Mouse (Mus musculus): Measurements from ENCODE around the gene Il9r. TPM values are rescaled to one million over a fixed set of nuclear protein-coding genes. Genes with fewer than 3 reads are reported as not detected.
A peak's percentile ranks its signal among the peaks of the same experiment; 100 is the strongest.

Il9r gene
- polyA plus RNA-seq, 1 experiment from 2014 or later, result not detected

- Histone ChIP-seq H3K4me2 (no peak overlapping the region), H3K9ac (no peak overlapping the region), H3K9me3 (no peaks in the 10 kb centered on the region), H3K36me3 (replicated peaks) (no peaks in the 10 kb centered on the region; the same call in 1 of the 2 replicates), H3K4me3 (no peak overlapping the region), H3K4me1 (peaks cover 40% of the 10 kb centered on the region), H3K27ac (peak overlapping the region; percentile 53), H3K27me3 (replicated peaks) (peaks cover 36% of the 10 kb centered on the region)
- 64% methylated on average over 7 of the region's 7 CpGs for WGBS
- ATAC-seq (replicated peaks), result no peak
These were observed 25.4 kb upstream of the Il9r start for GRCm38 (mm10) chr11:32225222-32226104.

GRCm38 (mm10) chr11:32224468-32225139 lies 24.5 kb upstream of the Il9r start:
- H3K4me1 ChIP-seq, result peaks cover 40% of the 10 kb centered on the region
- H3K27me3 ChIP-seq (replicated peaks), result peaks cover 39% of the 10 kb centered on the region
- no peaks in the 10 kb centered on the region for H3K9me3 ChIP-seq
- WGBS, result 31% methylated on average over 4 of the region's 4 CpGs
- H3K36me3 ChIP-seq (replicated peaks), result no peaks in the 10 kb centered on the region
- H3K27ac ChIP-seq, result peak overlapping the region; percentile 53
- H3K4me2 ChIP-seq, result no peak overlapping the region
- no peak for ATAC-seq (replicated peaks)
- no peak overlapping the region for H3K9ac ChIP-seq
- no peak overlapping the region for H3K4me3 ChIP-seq

- no peaks in the 10 kb centered on the region for H3K36me3 ChIP-seq (replicated peaks)
- 74% methylated on average over 4 of the region's 4 CpGs for WGBS
- H3K27ac ChIP-seq, result no peak overlapping the region
- H3K9ac ChIP-seq, result peak overlapping the region; percentile 23; the same call in 1 of the 2 replicates
- no peak overlapping the region; the same call in 1 of the 2 replicates for H3K4me3 ChIP-seq
- no peak for ATAC-seq (replicated peaks)
- peak overlapping the region; percentile 98; the same call in 1 of the 2 replicates for H3K4me2 ChIP-seq
- no peaks in the 10 kb centered on the region for H3K9me3 ChIP-seq
- peaks cover 39% of the 10 kb centered on the region for H3K27me3 ChIP-seq (replicated peaks)
- peaks cover 40% of the 10 kb centered on the region for H3K4me1 ChIP-seq
These were observed 23.4 kb upstream of the Il9r start for GRCm38 (mm10) chr11:32223297-32223967.

- Histone ChIP-seq H3K9me3 (no peaks in the 10 kb centered on the region), H3K36me3 (replicated peaks) (no peaks in the 10 kb centered on the region), H3K4me2 (peak overlapping the region; percentile 98), H3K4me1 (peaks cover 38% of the 10 kb centered on the region), H3K27me3 (replicated peaks) (peaks cover 39% of the 10 kb centered on the region), H3K9ac (peak overlapping the region; percentile 62; the same call in 1 of the 2 replicates), H3K4me3 (peak overlapping the region; percentile 65), H3K27ac (no peak overlapping the region)
- no peak for ATAC-seq (replicated peaks)
- 9% methylated on average over 21 of the region's 21 CpGs for WGBS
These were observed 22.6 kb upstream of the Il9r start for GRCm38 (mm10) chr11:32222570-32223194.

- Histone ChIP-seq H3K9ac (peak within 1 kb of the TSS; percentile 62), H3K4me2 (peak within 1 kb of the TSS; percentile 98), H3K4me3 (peak within 1 kb of the TSS; percentile 65), H3K9me3 (no peaks in the 10 kb centered on the region), H3K27ac (peak within 1 kb of the TSS; percentile 67), H3K27me3 (replicated peaks) (peaks cover 39% of the 10 kb centered on the region), H3K36me3 (replicated peaks) (no peaks in the 10 kb centered on the region), H3K4me1 (peaks cover 33% of the 10 kb centered on the region)
- under 1% methylated on average over 55 of the region's 72 CpGs for WGBS
- 0 out of 2 replicates have a peak, but pooled peaks have one; percentile 7 for ATAC-seq (replicated peaks)
These were observed 21.9 kb upstream of the Il9r start, which contains the start of gene Rhbdf1 for GRCm38 (mm10) chr11:32221951-32222409. TSS of gene Rhbdf1 (minus strand) at chr11:32222300.

- peaks cover 39% of the 10 kb centered on the region for H3K27me3 ChIP-seq (replicated peaks)
- H3K36me3 ChIP-seq (replicated peaks), result no peaks in the 10 kb centered on the region
- peak overlapping the region; percentile 67 for H3K27ac ChIP-seq
- ATAC-seq (replicated peaks), result peak; percentile 18; the same call in 1 of the 2 replicates
- peak overlapping the region; percentile 62 for H3K9ac ChIP-seq
- WGBS, result under 1% methylated on average over 45 of the region's 46 CpGs
- H3K4me1 ChIP-seq, result peaks cover 30% of the 10 kb centered on the region
- no peaks in the 10 kb centered on the region for H3K9me3 ChIP-seq
- peak overlapping the region; percentile 98 for H3K4me2 ChIP-seq
- peak overlapping the region; percentile 65 for H3K4me3 ChIP-seq
These were observed 21.3 kb upstream of the Il9r start for GRCm38 (mm10) chr11:32221225-32221950.

GRCm38 (mm10) chr11:32220607-32221224 lies 20.6 kb upstream of the Il9r start:
- Histone ChIP-seq H3K9ac (peak overlapping the region; percentile 62), H3K4me2 (peak overlapping the region; percentile 98), H3K36me3 (replicated peaks) (no peaks in the 10 kb centered on the region), H3K4me1 (peaks cover 30% of the 10 kb centered on the region), H3K27me3 (replicated peaks) (peaks cover 39% of the 10 kb centered on the region), H3K4me3 (peak overlapping the region; percentile 65), H3K27ac (no peak overlapping the region), H3K9me3 (no peaks in the 10 kb centered on the region)
- peak; percentile 9 for ATAC-seq (replicated peaks)
- 39% methylated on average over 10 of the region's 10 CpGs for WGBS

GRCm38 (mm10) chr11:32219287-32219686 lies 19.2 kb upstream of the Il9r start:
- no peaks in the 10 kb centered on the region for H3K36me3 ChIP-seq (replicated peaks)
- ATAC-seq (replicated peaks), result no peak
- H3K4me1 ChIP-seq, result peaks cover 25% of the 10 kb centered on the region
- H3K9ac ChIP-seq, result no peak overlapping the region
- WGBS, result 92% methylated on average over 10 of the region's 10 CpGs
- no peak overlapping the region for H3K27ac ChIP-seq
- no peak overlapping the region for H3K4me2 ChIP-seq
- no peaks in the 10 kb centered on the region for H3K9me3 ChIP-seq
- H3K27me3 ChIP-seq (replicated peaks), result peaks cover 39% of the 10 kb centered on the region
- no peak overlapping the region for H3K4me3 ChIP-seq

GRCm38 (mm10) chr11:32218501-32219050 lies 18.5 kb upstream of the Il9r start:
- peaks cover 32% of the 10 kb centered on the region for H3K27me3 ChIP-seq (replicated peaks)
- H3K36me3 ChIP-seq (replicated peaks), result no peaks in the 10 kb centered on the region
- no peak overlapping the region for H3K4me3 ChIP-seq
- H3K4me1 ChIP-seq, result peaks cover 25% of the 10 kb centered on the region
- no peak overlapping the region for H3K9ac ChIP-seq
- no peaks in the 10 kb centered on the region for H3K9me3 ChIP-seq
- ATAC-seq (replicated peaks), result no peak
- 51% methylated on average over 6 of the region's 6 CpGs for WGBS
- H3K27ac ChIP-seq, result no peak overlapping the region
- H3K4me2 ChIP-seq, result no peak overlapping the region

- peak; percentile 38; the same call in 1 of the 2 replicates for ATAC-seq (replicated peaks)
- H3K9ac ChIP-seq, result no peak overlapping the region
- H3K27ac ChIP-seq, result no peak overlapping the region
These were observed 16.8 kb upstream of the Il9r start for GRCm38 (mm10) chr11:32216851-32217250.

More at GRCm38 (mm10) chr11:32216851-32217250, 16.8 kb upstream of the Il9r start:
- peaks cover 16% of the 10 kb centered on the region for H3K27me3 ChIP-seq (replicated peaks)
- H3K4me1 ChIP-seq, result peaks cover 13% of the 10 kb centered on the region
- no peaks in the 10 kb centered on the region for H3K9me3 ChIP-seq
- no peak overlapping the region for H3K4me2 ChIP-seq
- no peak overlapping the region for H3K4me3 ChIP-seq
- no peaks in the 10 kb centered on the region for H3K36me3 ChIP-seq (replicated peaks)
- WGBS, result 22% methylated on average over 8 of the region's 8 CpGs

All from midbrain, embryonic 15.5 days (tissue).